Mouse (Mus musculus) forebrain, embryonic 12.5 days (tissue): ENCODE data around the gene Sbds. TPM values are rescaled to one million over a fixed set of nuclear protein-coding genes. Genes with fewer than 3 reads are reported as not detected.

ENCODE experiments used
- polyA plus RNA-seq: library from polyadenylated mRNA; unstranded; fragments of >200 nt; fragmentation: Nextera tagmentation; extraction: Ambion mirVana; gene quantifications from 2 replicates; pipeline ENCODE4 v1.2.1, GENCODE M21; 2016

Sbds gene
- polyA plus RNA-seq, 1 experiment from 2014 or later = 74.9 TPM

Other genes starting within 250 kb of the Sbds start
- 20.9 and 23.5 TPM in 2 replicates for gene Asl, start 226.3 kb downstream of the Sbds start, polyA plus RNA-seq
- gene Crcp, start 226.2 kb downstream of the Sbds start, polyA plus RNA-seq = 54.0 and 55.8 TPM in 2 replicates
- 55.1 and 56.5 TPM in 2 replicates for gene Tpst1, start 182.2 kb downstream of the Sbds start, polyA plus RNA-seq
- gene Kctd7, start 110.7 kb downstream of the Sbds start, polyA plus RNA-seq = 7.5 and 7.7 TPM in 2 replicates
- 30.7 and 31.5 TPM in 2 replicates for gene Rabgef1, start 83.7 kb downstream of the Sbds start, polyA plus RNA-seq
- gene Tmem248, start 38.4 kb downstream of the Sbds start, polyA plus RNA-seq = 29.2 and 30.1 TPM in 2 replicates
- 28.1 and 29.8 TPM in 2 replicates for gene Tyw1, start 89 bp upstream of the Sbds start, polyA plus RNA-seq
- 0.79 and 0.86 TPM in 2 replicates for gene Caln1, start 113.9 kb upstream of the Sbds start, polyA plus RNA-seq
- not detected in 2 replicates for gene A330070K13Rik, start 129.1 kb upstream of the Sbds start, polyA plus RNA-seq